Mouse (Mus musculus): ENCODE measurements around the gene Maco1.
"Not testable (repeated sequence)": the region's sequence is repeated elsewhere in the genome, so short reads cannot be mapped to it uniquely, and the experiment has no call there.

- TF ChIP-seq CTCF, EP300 (IDR thresholded peaks at IDR 0.05; ENCODE audit: low read depth): not testable (repeated sequence)
Observed at GRCm38 (mm10) chr4:134794959-134795358, 58.2 kb downstream of the Maco1 start.

Data from heart, postnatal 0 days (tissue).